Mouse (Mus musculus) C2C12 (cell line): ENCODE data around the gene Patj.
A peak's percentile ranks its signal among the peaks of the same experiment; 100 is the strongest.

Experiments
- CEBPB ChIP-seq: IDR thresholded peaks from one replicate; pipeline ENCODE4 v1.6.1; 2011; ENCODE audit warnings: low read depth, mild to moderate bottlenecking, control low read depth, moderate library complexity
- CTCF ChIP-seq: IDR thresholded peaks from one replicate; pipeline ENCODE4 v1.5.1; 2011; ENCODE audit not compliant: control insufficient read depth, insufficient read depth, insufficient read length
- FOSL1 ChIP-seq: IDR thresholded peaks from one replicate; pipeline ENCODE4 v1.8.0; 2011; ENCODE audit warnings: mild to moderate bottlenecking, low read length; ENCODE audit not compliant: poor library complexity, insufficient read depth, severe bottlenecking
- MAX ChIP-seq: IDR thresholded peaks from one replicate; pipeline ENCODE4 v1.6.1; 2011; ENCODE audit warnings: mild to moderate bottlenecking, control low read depth
- MYOD1 ChIP-seq: IDR thresholded peaks from one replicate; pipeline ENCODE4 v1.6.1; 2011; ENCODE audit warnings: low read depth; ENCODE audit not compliant: control insufficient read depth, insufficient read length
- MYOG ChIP-seq: IDR thresholded peaks from one replicate; pipeline ENCODE4 v1.6.1; 2011; ENCODE audit not compliant: control insufficient read depth, insufficient read length; ENCODE audit errors: extremely low read depth
- USF1 ChIP-seq: IDR thresholded peaks from one replicate; pipeline ENCODE4 v1.6.1; 2011; ENCODE audit warnings: low read depth, mild to moderate bottlenecking, control low read depth, moderate library complexity

GRCm38 (mm10) chr4:98702201-98702894, 306.8 kb downstream of the Patj start:
- peak; percentile 63 for TF ChIP-seq CTCF
- no peak for TF ChIP-seq MYOG
- TF ChIP-seq CEBPB = no peak
- no peak for TF ChIP-seq MAX
- no peak for TF ChIP-seq USF1
- no peak for TF ChIP-seq MYOD1
- TF ChIP-seq FOSL1 = no peak
